Mouse (Mus musculus): ENCODE measurements around the gene Smap2.

DNA sequence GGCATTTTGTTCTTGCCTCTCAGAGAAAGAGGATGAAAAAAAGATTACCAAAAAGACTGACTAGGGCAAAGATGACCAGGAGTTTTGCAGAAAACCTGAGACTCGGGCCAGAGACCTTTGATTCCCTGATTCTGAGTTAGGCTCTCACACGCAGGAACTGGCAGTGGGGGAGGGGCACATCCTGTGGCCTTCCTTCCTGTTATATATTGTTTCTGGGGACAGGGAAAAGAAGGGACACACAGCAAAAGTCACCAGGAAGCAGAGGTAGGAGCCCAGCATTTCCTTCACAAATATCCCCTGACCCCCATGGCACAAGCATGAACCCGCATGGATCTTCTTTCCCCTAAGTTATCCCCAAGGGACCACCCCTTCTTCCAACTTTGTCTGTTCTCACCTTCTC, 68.1 kb downstream of the Smap2 start:
- TF ChIP-seq POLR2A (IDR thresholded peaks at IDR 0.05; ENCODE audit: low read depth, low read length): no peak
- no peak for TF ChIP-seq CTCF (conservative IDR thresholded peaks at IDR 0.05; ENCODE audit: insufficient read depth, insufficient read length, low read depth, low read length)
